Mouse (Mus musculus): ENCODE results near the gene Cntn1. TPM values are rescaled to one million over a fixed set of nuclear protein-coding genes. Genes with fewer than 3 reads are reported as not detected.

The Cntn1 gene
- polyA plus RNA-seq (2012; rRNA removed) = 0.09 and 0.12 TPM in 2 replicates

- Histone ChIP-seq H3K27me3 (ENCODE audit: control insufficient read depth, insufficient read depth, low read length) (no peaks in the 10 kb centered on the region), H3K4me1 (ENCODE audit: control insufficient read depth, insufficient read depth, insufficient read length) (no peaks in the 10 kb centered on the region), H3K36me3 (ENCODE audit: control insufficient read depth, insufficient read depth, low read length) (no peaks in the 10 kb centered on the region), H3K4me3 (ENCODE audit: extremely low read depth, insufficient read depth, insufficient read length) (no peak within 1 kb of the TSS), H3K27ac (ENCODE audit: insufficient read depth, low read length) (no peak within 1 kb of the TSS)
- DNase-seq (ENCODE audit: low read depth in 1 of 2, low spot score in 2 of 2) = no peak
- TF ChIP-seq CTCF (IDR thresholded peaks at IDR 0.05; ENCODE audit: extremely low read depth, insufficient read depth, insufficient read length, insufficient replicate concordance) (no peak), POLR2A (IDR thresholded peaks at IDR 0.05; ENCODE audit: low read depth, low read length) (no peak)
- 6% methylated on average over 17 of the region's 17 CpGs for WGBS
Observed at GRCm38 (mm10) chr15:92050996-92051352, at the start of gene Cntn1. Cntn1 (plus strand) TSS chr15:92051165.

- H3K4me3 ChIP-seq (ENCODE audit: extremely low read depth, insufficient read depth, insufficient read length) = no peak overlapping the region
- H3K27me3 ChIP-seq (ENCODE audit: control insufficient read depth, insufficient read depth, low read length) = no peaks in the 10 kb centered on the region
- TF ChIP-seq POLR2A (IDR thresholded peaks at IDR 0.05; ENCODE audit: low read depth, low read length) = no peak
- no peak for TF ChIP-seq CTCF (IDR thresholded peaks at IDR 0.05; ENCODE audit: extremely low read depth, insufficient read depth, insufficient read length, insufficient replicate concordance)
- no peak for DNase-seq (ENCODE audit: low read depth in 1 of 2, low spot score in 2 of 2)
- no peaks in the 10 kb centered on the region for H3K4me1 ChIP-seq (ENCODE audit: control insufficient read depth, insufficient read depth, insufficient read length)
- H3K36me3 ChIP-seq (ENCODE audit: control insufficient read depth, insufficient read depth, low read length) = no peaks in the 10 kb centered on the region
- WGBS = 90% methylated on average over 3 of the region's 3 CpGs
- H3K27ac ChIP-seq (ENCODE audit: insufficient read depth, low read length) = no peak overlapping the region
Observed at GRCm38 (mm10) chr15:92001431-92001830, 49.5 kb upstream of the Cntn1 start.

- TF ChIP-seq POLR2A (IDR thresholded peaks at IDR 0.05; ENCODE audit: low read depth, low read length) = no peak
- TF ChIP-seq CTCF (IDR thresholded peaks at IDR 0.05; ENCODE audit: extremely low read depth, insufficient read depth, insufficient read length, insufficient replicate concordance) = no peak
- no peak overlapping the region for H3K27ac ChIP-seq (ENCODE audit: insufficient read depth, low read length)
- no peaks in the 10 kb centered on the region for H3K36me3 ChIP-seq (ENCODE audit: control insufficient read depth, insufficient read depth, low read length)
- H3K4me1 ChIP-seq (ENCODE audit: control insufficient read depth, insufficient read depth, insufficient read length) = no peaks in the 10 kb centered on the region
- H3K27me3 ChIP-seq (ENCODE audit: control insufficient read depth, insufficient read depth, low read length) = no peaks in the 10 kb centered on the region
- 85% methylated on average over 8 of the region's 8 CpGs for WGBS
- DNase-seq (ENCODE audit: low read depth in 1 of 2, low spot score in 2 of 2) = no peak
- no peak overlapping the region for H3K4me3 ChIP-seq (ENCODE audit: extremely low read depth, insufficient read depth, insufficient read length)
Observed at GRCm38 (mm10) chr15:92012165-92013083, 38.5 kb upstream of the Cntn1 start.

DNA sequence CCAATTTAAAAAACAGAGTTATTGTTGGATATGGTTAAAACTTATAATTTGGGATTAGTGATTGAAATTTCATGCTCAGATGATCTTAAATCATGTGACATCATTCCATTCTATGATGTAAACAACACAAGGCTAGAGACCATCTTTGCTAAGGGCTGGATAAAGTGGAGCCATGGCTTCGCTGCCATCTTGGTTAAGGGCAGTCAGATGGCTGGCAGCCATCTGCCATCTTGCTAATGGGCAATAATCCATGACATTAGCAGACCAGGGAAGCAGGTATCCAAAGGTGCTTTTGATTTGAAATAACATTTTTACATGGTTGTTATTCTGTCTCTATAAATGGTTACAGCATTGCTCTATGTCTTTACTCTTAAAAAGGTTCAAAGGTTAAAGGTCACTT lies 16.9 kb upstream of the Cntn1 start:
- Histone ChIP-seq H3K27me3 (ENCODE audit: control insufficient read depth, insufficient read depth, low read length) (no peaks in the 10 kb centered on the region), H3K27ac (ENCODE audit: insufficient read depth, low read length) (no peak overlapping the region), H3K4me3 (ENCODE audit: extremely low read depth, insufficient read depth, insufficient read length) (no peak overlapping the region), H3K4me1 (ENCODE audit: control insufficient read depth, insufficient read depth, insufficient read length) (no peaks in the 10 kb centered on the region), H3K36me3 (ENCODE audit: control insufficient read depth, insufficient read depth, low read length) (no peaks in the 10 kb centered on the region)
- TF ChIP-seq POLR2A (IDR thresholded peaks at IDR 0.05; ENCODE audit: low read depth, low read length) (no peak), CTCF (IDR thresholded peaks at IDR 0.05; ENCODE audit: extremely low read depth, insufficient read depth, insufficient read length, insufficient replicate concordance) (no peak)
- no peak for DNase-seq (ENCODE audit: low read depth in 1 of 2, low spot score in 2 of 2)
- WGBS = 87% methylated on average over 1 of the region's 1 CpGs

DNA sequence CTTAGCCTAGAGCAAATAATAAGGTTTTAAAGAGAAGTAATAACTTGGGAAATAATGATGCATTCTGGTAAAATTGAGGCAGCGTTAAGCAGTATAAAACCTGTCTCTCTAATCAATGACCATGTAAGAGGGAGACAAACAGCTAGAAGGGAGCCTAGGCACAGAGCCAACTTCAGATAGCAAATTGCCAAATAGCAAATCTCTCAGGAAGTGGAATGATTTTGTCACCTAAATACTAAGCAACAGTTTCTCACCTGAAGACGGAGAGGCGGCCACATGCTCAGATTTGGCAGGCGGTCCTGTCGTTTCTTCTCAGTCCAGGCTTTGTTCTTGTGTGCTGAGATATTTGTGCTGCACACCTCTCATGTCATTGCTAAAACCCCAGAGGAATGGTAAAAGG lies 8.4 kb upstream of the Cntn1 start:
- Histone ChIP-seq H3K36me3 (ENCODE audit: control insufficient read depth, insufficient read depth, low read length) (no peaks in the 10 kb centered on the region), H3K4me3 (ENCODE audit: extremely low read depth, insufficient read depth, insufficient read length) (no peak overlapping the region), H3K27ac (ENCODE audit: insufficient read depth, low read length) (no peak overlapping the region), H3K4me1 (ENCODE audit: control insufficient read depth, insufficient read depth, insufficient read length) (no peaks in the 10 kb centered on the region), H3K27me3 (ENCODE audit: control insufficient read depth, insufficient read depth, low read length) (no peaks in the 10 kb centered on the region)
- DNase-seq (ENCODE audit: low read depth in 1 of 2, low spot score in 2 of 2) = no peak
- TF ChIP-seq POLR2A (IDR thresholded peaks at IDR 0.05; ENCODE audit: low read depth, low read length) (no peak), CTCF (IDR thresholded peaks at IDR 0.05; ENCODE audit: extremely low read depth, insufficient read depth, insufficient read length, insufficient replicate concordance) (no peak)
- 89% methylated on average over 5 of the region's 5 CpGs for WGBS

DNA sequence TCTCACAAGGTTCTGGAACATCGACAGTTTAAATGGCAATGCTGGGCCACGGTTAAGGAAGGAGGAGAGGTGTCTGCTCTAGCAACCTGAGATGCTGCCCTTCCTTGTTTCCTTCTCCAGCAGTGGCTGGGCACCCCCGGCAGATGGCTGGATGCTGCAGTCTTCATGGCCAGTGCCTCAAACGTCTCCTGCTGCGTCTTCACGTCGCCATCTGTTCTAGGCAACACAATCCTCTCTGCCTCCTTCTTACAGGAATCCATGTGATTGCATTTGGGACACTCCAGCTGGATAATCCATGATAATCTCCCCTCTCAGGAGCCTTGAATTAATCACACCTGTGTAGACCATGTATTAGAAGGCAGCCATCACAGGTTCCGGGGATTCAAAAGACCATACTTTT lies 4.9 kb upstream of the Cntn1 start:
- H3K36me3 ChIP-seq (ENCODE audit: control insufficient read depth, insufficient read depth, low read length) = no peaks in the 10 kb centered on the region
- no peak overlapping the region for H3K27ac ChIP-seq (ENCODE audit: insufficient read depth, low read length)

GRCm38 (mm10) chr15:92048031-92048430 lies 2.9 kb upstream of the Cntn1 start:
- TF ChIP-seq CTCF (IDR thresholded peaks at IDR 0.05; ENCODE audit: extremely low read depth, insufficient read depth, insufficient read length, insufficient replicate concordance) (no peak), POLR2A (IDR thresholded peaks at IDR 0.05; ENCODE audit: low read depth, low read length) (no peak)
- 63% methylated on average over 4 of the region's 4 CpGs for WGBS

More for the DNA sequence above, 4.9 kb upstream of the Cntn1 start:
- no peak overlapping the region for H3K4me3 ChIP-seq (ENCODE audit: extremely low read depth, insufficient read depth, insufficient read length)
- no peaks in the 10 kb centered on the region for H3K27me3 ChIP-seq (ENCODE audit: control insufficient read depth, insufficient read depth, low read length)
- WGBS = 84% methylated on average over 8 of the region's 8 CpGs
- no peak for TF ChIP-seq POLR2A (IDR thresholded peaks at IDR 0.05; ENCODE audit: low read depth, low read length)
- no peak for TF ChIP-seq CTCF (IDR thresholded peaks at IDR 0.05; ENCODE audit: extremely low read depth, insufficient read depth, insufficient read length, insufficient replicate concordance)
- no peak for DNase-seq (ENCODE audit: low read depth in 1 of 2, low spot score in 2 of 2)
- no peaks in the 10 kb centered on the region for H3K4me1 ChIP-seq (ENCODE audit: control insufficient read depth, insufficient read depth, insufficient read length)

More at GRCm38 (mm10) chr15:92048031-92048430, 2.9 kb upstream of the Cntn1 start:
- Histone ChIP-seq H3K4me3 (ENCODE audit: extremely low read depth, insufficient read depth, insufficient read length) (no peak overlapping the region), H3K27ac (ENCODE audit: insufficient read depth, low read length) (no peak overlapping the region), H3K4me1 (ENCODE audit: control insufficient read depth, insufficient read depth, insufficient read length) (no peaks in the 10 kb centered on the region), H3K27me3 (ENCODE audit: control insufficient read depth, insufficient read depth, low read length) (no peaks in the 10 kb centered on the region), H3K36me3 (ENCODE audit: control insufficient read depth, insufficient read depth, low read length) (no peaks in the 10 kb centered on the region)
- DNase-seq (ENCODE audit: low read depth in 1 of 2, low spot score in 2 of 2) = no peak

All from spleen, adult 2 months (tissue).